Mouse (Mus musculus) MEL (cell line): ENCODE data around the gene Cct6b. TPM values are rescaled to one million over a fixed set of nuclear protein-coding genes. Genes with fewer than 3 reads are reported as not detected.

ENCODE experiments used
- DNase-seq: peaks from one replicate; pipeline ENCODE4 v3.0.0; 2011; ENCODE audit warnings: low read depth, low spot score
- H3K27ac ChIP-seq: 2 replicates; pipeline ENCODE4 v1.5.1; 2012; ENCODE audit warnings: low read depth, mild to moderate bottlenecking, control low read depth, low read length, moderate library complexity; ENCODE audit not compliant: control insufficient read depth
- H3K27me3 ChIP-seq, 2 experiments: fragments of 150-350 bp in 1 of 2; sonication (generic) in 1 of 2; 2 replicates each; pipeline ENCODE4 v1.6.1; 2012; ENCODE audit warnings: low read length in 2 of 2, mild to moderate bottlenecking in 2 of 2, improper control_type of control experiment in 1 of 2, moderate library complexity in 1 of 2; ENCODE audit not compliant: insufficient read depth in 2 of 2, control insufficient read depth in 1 of 2
- H3K36me3 ChIP-seq, 2 experiments: 2 replicates each; pipeline ENCODE4 v1.6.1; 2012 to 2014; ENCODE audit warnings: low read length in 2 of 2, improper control_type of control experiment in 1 of 2, inconsistent platforms in 1 of 2, mild to moderate bottlenecking in 1 of 2; ENCODE audit not compliant: insufficient read depth in 2 of 2, control insufficient read depth in 1 of 2
- H3K4me1 ChIP-seq, 2 experiments: fragments of 150-350 bp in 1 of 2; sonication (generic) in 1 of 2; 2 replicates each; pipeline ENCODE4 v1.6.1; 2012; ENCODE audit warnings: low read length in 2 of 2, improper control_type of control experiment in 1 of 2, mild to moderate bottlenecking in 1 of 2; ENCODE audit not compliant: insufficient read depth in 2 of 2, control insufficient read depth in 1 of 2
- H3K4me3 ChIP-seq, 2 experiments: fragments of 150-350 bp in 1 of 2; sonication (generic) in 1 of 2; 2 replicates each; pipeline ENCODE4 v1.5.1; 2012; ENCODE audit warnings: low read depth in 2 of 2, low read length in 2 of 2, mild to moderate bottlenecking in 2 of 2, moderate library complexity in 2 of 2, control low read depth in 1 of 2, improper control_type of control experiment in 1 of 2; ENCODE audit not compliant: control insufficient read depth in 1 of 2, insufficient read depth in 1 of 2
- H3K79me2 ChIP-seq: 2 replicates; pipeline ENCODE4 v1.6.1; 2012; ENCODE audit warnings: mild to moderate bottlenecking, low read length, moderate library complexity; ENCODE audit not compliant: control insufficient read depth, poor library complexity, insufficient read depth
- H3K9ac ChIP-seq: 2 replicates; pipeline ENCODE4 v1.6.1; 2012; ENCODE audit warnings: low read depth, mild to moderate bottlenecking, control low read depth, low read length, moderate library complexity; ENCODE audit not compliant: control insufficient read depth, poor library complexity, severe bottlenecking
- H3K9me3 ChIP-seq: fragments of 150-350 bp; sonication (generic); replicated peaks from 2 replicates; pipeline ENCODE4 v1.6.1; 2012; ENCODE audit warnings: mild to moderate bottlenecking, low read length, improper control_type of control experiment, moderate library complexity; ENCODE audit not compliant: insufficient read depth
- BHLHE40 ChIP-seq: IDR thresholded peaks from 2 replicates; pipeline ENCODE4 v1.6.1; 2012; ENCODE audit warnings: low read depth, mild to moderate bottlenecking, inconsistent platforms, low read length, improper control_type of control experiment, borderline replicate concordance
- CTCF ChIP-seq, 3 experiments: IDR thresholded peaks in 2 of 3; conservative IDR thresholded peaks in 1 of 3; 2 replicates each; pipeline ENCODE4 v1.5.1; 2011 to 2012; ENCODE audit warnings: low read length in 3 of 3, low read depth in 2 of 3, mild to moderate bottlenecking in 2 of 3, improper control_type of control experiment in 1 of 3, inconsistent platforms in 1 of 3, mixed read lengths in 1 of 3, moderate library complexity in 1 of 3; ENCODE audit not compliant: control insufficient read depth in 1 of 3, insufficient read depth in 1 of 3, poor library complexity in 1 of 3, severe bottlenecking in 1 of 3
- E2F4 ChIP-seq: IDR thresholded peaks from 2 replicates; pipeline ENCODE4 v1.6.1; 2011; ENCODE audit warnings: low read depth, low read length, improper control_type of control experiment, borderline replicate concordance
- ELF1 ChIP-seq: IDR thresholded peaks from 2 replicates; pipeline ENCODE4 v1.6.1; 2014; ENCODE audit warnings: low read depth, mild to moderate bottlenecking, inconsistent platforms, low read length, improper control_type of control experiment, moderate library complexity
- EP300 ChIP-seq, 2 experiments: IDR thresholded peaks; 2 replicates each; pipeline ENCODE4 v1.6.1; 2011; ENCODE audit warnings: improper control_type of control experiment in 2 of 2, low read length in 2 of 2, low read depth in 1 of 2, mild to moderate bottlenecking in 1 of 2
- ETS1 ChIP-seq: IDR thresholded peaks from 2 replicates; pipeline ENCODE4 v1.6.1; 2012; ENCODE audit warnings: low read depth, mild to moderate bottlenecking, inconsistent platforms, low read length, improper control_type of control experiment, moderate library complexity
- GATA1 ChIP-seq: IDR thresholded peaks from 2 replicates; pipeline ENCODE4 v1.6.1; 2011; ENCODE audit warnings: low read depth, low read length, improper control_type of control experiment
- HCFC1 ChIP-seq: IDR thresholded peaks from 2 replicates; pipeline ENCODE4 v1.6.1; 2012; ENCODE audit warnings: low read depth, mild to moderate bottlenecking, inconsistent platforms, low read length, improper control_type of control experiment, moderate library complexity
- JUND ChIP-seq: IDR thresholded peaks from 2 replicates; pipeline ENCODE4 v1.6.1; 2011; ENCODE audit warnings: low read depth, mild to moderate bottlenecking, improper control_type of control experiment, low read length
- KAT2A ChIP-seq: conservative IDR thresholded peaks from 2 replicates; pipeline ENCODE4 v1.6.1; 2012; ENCODE audit warnings: low read depth, low read length, improper control_type of control experiment, inconsistent platforms
- MAX ChIP-seq: IDR thresholded peaks from 2 replicates; pipeline ENCODE4 v1.6.1; 2011; ENCODE audit warnings: low read length, improper control_type of control experiment
- MXI1 ChIP-seq: IDR thresholded peaks from 2 replicates; pipeline ENCODE4 v1.6.1; 2011; ENCODE audit warnings: mild to moderate bottlenecking, low read depth, low read length, improper control_type of control experiment
- MYC ChIP-seq: IDR thresholded peaks from 2 replicates; pipeline ENCODE4 v1.6.1; 2011; ENCODE audit warnings: low read depth, mild to moderate bottlenecking, low read length, improper control_type of control experiment, moderate library complexity
- NELFE ChIP-seq: IDR thresholded peaks from 2 replicates; pipeline ENCODE4 v1.6.1; 2011; ENCODE audit warnings: low read depth, low read length, improper control_type of control experiment
- NRF1 ChIP-seq: IDR thresholded peaks from 2 replicates; pipeline ENCODE4 v1.6.1; 2014; ENCODE audit warnings: low read depth, mild to moderate bottlenecking, inconsistent platforms, low read length, improper control_type of control experiment, moderate library complexity; ENCODE audit not compliant: poor library complexity, insufficient read depth, severe bottlenecking
- POLR2AphosphoS2 ChIP-seq: IDR thresholded peaks from 2 replicates; pipeline ENCODE4 v1.6.1; 2011; ENCODE audit warnings: low read length, improper control_type of control experiment
- RAD21 ChIP-seq: IDR thresholded peaks from 2 replicates; pipeline ENCODE4 v1.6.1; 2011; ENCODE audit warnings: mild to moderate bottlenecking, low read depth, low read length, improper control_type of control experiment
- SMC3 ChIP-seq: IDR thresholded peaks from 2 replicates; pipeline ENCODE4 v1.6.1; 2011; ENCODE audit warnings: low read depth, low read length, improper control_type of control experiment
- TAL1 ChIP-seq: IDR thresholded peaks from 2 replicates; pipeline ENCODE4 v1.6.1; 2012; ENCODE audit warnings: mild to moderate bottlenecking, inconsistent platforms, low read length, moderate library complexity, mixed read lengths
- TBP ChIP-seq: IDR thresholded peaks from 2 replicates; pipeline ENCODE4 v1.8.0; 2011; ENCODE audit warnings: low read depth, low read length, improper control_type of control experiment
- TCF12 ChIP-seq: IDR thresholded peaks from 2 replicates; pipeline ENCODE4 v1.6.1; 2014; ENCODE audit warnings: low read depth, mild to moderate bottlenecking, inconsistent platforms, low read length, improper control_type of control experiment, moderate library complexity
- USF1 ChIP-seq: IDR thresholded peaks from 2 replicates; pipeline ENCODE4 v1.6.1; 2014; ENCODE audit warnings: low read depth, mild to moderate bottlenecking, inconsistent platforms, low read length, improper control_type of control experiment, moderate library complexity
- USF2 ChIP-seq, 2 experiments: IDR thresholded peaks; 2 replicates each; pipeline ENCODE4 v1.6.1; 2011 to 2012; ENCODE audit warnings: improper control_type of control experiment in 2 of 2, low read length in 2 of 2, borderline replicate concordance in 1 of 2, inconsistent platforms in 1 of 2, low read depth in 1 of 2, mild to moderate bottlenecking in 1 of 2; ENCODE audit not compliant: insufficient read depth in 1 of 2
- ZC3H11A ChIP-seq: IDR thresholded peaks from 2 replicates; pipeline ENCODE4 v1.6.1; 2012; ENCODE audit warnings: low read depth, mild to moderate bottlenecking, inconsistent platforms, low read length, improper control_type of control experiment
- ZKSCAN1 ChIP-seq: IDR thresholded peaks from 2 replicates; pipeline ENCODE4 v1.6.1; 2012; ENCODE audit warnings: low read depth, mild to moderate bottlenecking, inconsistent platforms, low read length, improper control_type of control experiment, moderate library complexity
- ZMIZ1 ChIP-seq: IDR thresholded peaks from 2 replicates; pipeline ENCODE4 v1.6.1; 2012; ENCODE audit warnings: low read depth, mild to moderate bottlenecking, inconsistent platforms, low read length, improper control_type of control experiment, moderate library complexity
- ZNF384 ChIP-seq: IDR thresholded peaks from 2 replicates; pipeline ENCODE4 v1.6.1; 2012; ENCODE audit warnings: low read depth, mild to moderate bottlenecking, inconsistent platforms, low read length, improper control_type of control experiment
- polyA plus RNA-seq, 2 experiments: library from polyadenylated mRNA; stranded (reverse) in 1 of 2; unstranded in 1 of 2; fragments of >175 nt in 1 of 2; fragments of >200 nt in 1 of 2; gene quantifications; 2 replicates each; pipeline versions ENCODE4 v1.2.1 to v1.2.4; 2012; ENCODE audit warnings: low replicate concordance in 2 of 2, low read depth in 1 of 2; ENCODE audit not compliant: insufficient read length in 2 of 2, insufficient read depth in 1 of 2, missing spikeins in 1 of 2
- total RNA-seq: library from RNA; depleted of rRNA; stranded (reverse); fragments of 300-350 nt; gene quantifications from 2 replicates; pipeline ENCODE4 v1.2.3, GENCODE M21; 2012

The Cct6b gene
- total and polyA plus RNA-seq, 3 experiments: 0.21 to 0.31 TPM; not detected in 1

DNA sequence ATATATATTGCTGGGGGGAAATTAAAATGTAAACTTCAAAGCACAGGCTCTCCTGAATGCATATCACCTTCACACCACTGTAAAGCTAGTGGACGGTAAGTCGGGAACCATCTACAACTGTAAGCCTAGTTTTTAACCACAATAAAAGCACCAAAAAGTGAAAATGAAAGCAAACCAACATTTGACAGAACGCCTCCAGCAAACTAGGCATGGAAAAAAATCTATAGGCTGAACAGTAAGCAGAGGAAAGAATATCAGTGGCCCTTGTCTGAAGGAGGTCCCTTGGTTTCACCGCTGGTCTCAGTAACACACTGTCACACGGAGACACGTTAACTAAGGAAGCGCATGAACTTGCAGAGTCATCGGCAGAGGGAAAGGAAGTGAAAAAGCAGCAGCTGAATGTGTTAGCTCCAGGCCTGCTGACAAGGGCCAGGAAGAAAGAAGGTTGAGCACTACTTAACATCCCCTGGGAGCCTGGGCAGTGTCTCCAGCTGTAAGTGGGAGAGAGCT lies 17.2 kb downstream of the Cct6b start (continued):
- TF ChIP-seq TCF12 (peak; percentile 70), NRF1 (no peak), ELF1 (peak; percentile 59), MXI1 (peak; percentile 94), ETS1 (peak; percentile 94), TAL1 (no peak), ZNF384 (no peak; the same call in 1 of the 2 replicates), USF1 (no peak), MAX (peak; percentile 74), KAT2A (no peak; the same call in 1 of the 2 replicates), ZMIZ1 (0 out of 2 replicates have a peak, but pooled peaks have one; percentile 52), RAD21 (no peak), NELFE (peak; percentile 75)

DNA sequence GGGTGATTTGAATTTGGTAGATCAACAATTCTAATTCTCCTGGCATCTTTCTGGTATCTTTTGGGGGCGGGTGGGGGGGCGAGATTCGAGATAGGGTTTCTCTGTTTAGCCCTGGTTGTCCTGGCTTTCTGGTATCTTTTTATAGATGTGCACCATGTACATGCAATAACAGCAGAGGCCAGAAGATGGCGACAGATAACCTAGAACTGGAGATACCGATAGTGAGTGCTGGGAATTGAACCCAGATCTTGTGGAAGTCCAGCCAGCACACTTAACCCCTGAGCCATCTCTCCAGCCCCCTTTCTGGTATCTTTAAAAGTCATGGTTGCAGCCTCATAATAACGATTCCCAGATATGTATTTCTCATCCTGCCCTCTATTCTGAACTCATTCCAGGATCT lies 18.0 kb downstream of the Cct6b start:
- Histone ChIP-seq H3K36me3 (no peaks in the 10 kb centered on the region; a peak in 1 of 4 replicates), H3K4me3 (peak overlapping the region; percentile 53 to 64), H3K27ac (peak overlapping the region; percentile 83; the same call in 1 of the 2 replicates), H3K9ac (no peak overlapping the region; the same call in 1 of the 2 replicates), H3K9me3 (no peaks in the 10 kb centered on the region), H3K27me3 (peaks cover 0 to 2% of the 10 kb centered on the region in 2 experiments; a peak in 2 of 4 replicates), H3K4me1 (peaks cover 3 to 4% of the 10 kb centered on the region in 2 experiments; a peak in 3 of 4 replicates), H3K79me2 (no peaks in the 10 kb centered on the region; the same call in 1 of the 2 replicates)
- peak; percentile 90 for DNase-seq
- TF ChIP-seq USF2 (IDR thresholded peaks at IDR 0.05; ENCODE audit: borderline replicate concordance in 1 of 2, insufficient read depth in 1 of 2, low read depth in 1 of 2, low read length in 2 of 2): no peak
- TF ChIP-seq BHLHE40: no peak
- no peak for TF ChIP-seq ZMIZ1
- peak; percentile 68 to 94 (median 80) for TF ChIP-seq CTCF (IDR thresholded peaks at IDR 0.05 in 2 of 3, conservative IDR thresholded peaks at IDR 0.05 in 1 of 3; ENCODE audit: control insufficient read depth in 1 of 3, insufficient read depth in 1 of 3, low read depth in 2 of 3, low read length in 3 of 3, poor library complexity in 1 of 3, severe bottlenecking in 1 of 3)
- peak; percentile 97 for TF ChIP-seq RAD21
- TF ChIP-seq ETS1: peak; percentile 40; the same call in 1 of the 2 replicates
- TF ChIP-seq JUND: no peak
- TF ChIP-seq SMC3: peak; percentile 89
- TF ChIP-seq MYC: no peak
- TF ChIP-seq E2F4: no peak
- no peak for TF ChIP-seq KAT2A
- 0 out of 2 replicates have a peak, but pooled peaks have one; percentile 22 for TF ChIP-seq TBP
- TF ChIP-seq HCFC1: peak; percentile 54; the same call in 1 of the 2 replicates
- no peak for TF ChIP-seq NRF1
- TF ChIP-seq MAX: peak; percentile 3; the same call in 1 of the 2 replicates
- peak; percentile 90 for TF ChIP-seq ZC3H11A
- no peak for TF ChIP-seq ZKSCAN1
- peak; percentile 50; the same call in 1 of the 2 replicates for TF ChIP-seq GATA1
- TF ChIP-seq POLR2AphosphoS2: no peak
- TF ChIP-seq EP300 (IDR thresholded peaks at IDR 0.05; ENCODE audit: low read depth in 1 of 2, low read length in 2 of 2): no peak
